Mouse (Mus musculus) myocyte (in vitro differentiated cells): ENCODE measurements at regions not wholly inside any gene's neighbourhood (a gene's known extent, or its start where the extent isn't known, plus 50 kb on each side); places are given as distances from the start of the nearest gene placed in this dataset.

Source experiments
- E2F4 ChIP-seq: IDR thresholded peaks from one replicate; pipeline ENCODE4 v1.6.1; 2011; ENCODE audit warnings: mild to moderate bottlenecking, control low read depth, moderate library complexity; ENCODE audit not compliant: insufficient read depth
- MAX ChIP-seq: IDR thresholded peaks from one replicate; pipeline ENCODE4 v1.6.1; 2011; ENCODE audit warnings: low read depth, mild to moderate bottlenecking, control low read depth
- POLR2A ChIP-seq: IDR thresholded peaks from one replicate; pipeline ENCODE4 v1.6.1; 2011; ENCODE audit warnings: low read depth, mild to moderate bottlenecking, control low read depth, moderate library complexity; ENCODE audit not compliant: insufficient read length
- POLR2AphosphoS2 ChIP-seq: IDR thresholded peaks from one replicate; pipeline ENCODE4 v1.6.1; 2011; ENCODE audit warnings: low read depth, control low read depth; ENCODE audit not compliant: insufficient read length
- SRF ChIP-seq: IDR thresholded peaks from one replicate; pipeline ENCODE4 v1.6.1; 2011; ENCODE audit warnings: low read depth; ENCODE audit not compliant: control insufficient read depth, insufficient read length
- TCF12 ChIP-seq: IDR thresholded peaks from one replicate; pipeline ENCODE4 v1.6.1; 2011; ENCODE audit warnings: mild to moderate bottlenecking, control low read depth; ENCODE audit not compliant: poor library complexity, insufficient read depth, severe bottlenecking
- USF1 ChIP-seq: IDR thresholded peaks from one replicate; pipeline ENCODE4 v1.6.1; 2011; ENCODE audit warnings: low read depth, mild to moderate bottlenecking, control low read depth, moderate library complexity

GRCm38 (mm10) chr5:74941426-74941825 lies 103.1 kb downstream of the Chic2 start:
- TF ChIP-seq POLR2AphosphoS2 = no peak
- no peak for TF ChIP-seq SRF
- no peak for TF ChIP-seq TCF12
- TF ChIP-seq POLR2A = no peak
- TF ChIP-seq USF1 = no peak
- TF ChIP-seq MAX = no peak
- no peak for TF ChIP-seq E2F4
